Mouse (Mus musculus): ENCODE results near the gene Zfp867. TPM values are rescaled to one million over a fixed set of nuclear protein-coding genes. Genes with fewer than 3 reads are reported as not detected.
A peak's percentile ranks its signal among the peaks of the same experiment; 100 is the strongest.

The Zfp867 gene
- polyA plus RNA-seq, 1 experiment from 2014 or later, result 1.5 TPM

GRCm38 (mm10) chr11:59477240-59477639, 5.0 kb upstream of the Zfp867 start:
- H3K27ac ChIP-seq (ENCODE audit: low read depth), result no peak overlapping the region
- H3K36me3 ChIP-seq (replicated peaks; ENCODE audit: insufficient read depth, low read length), result no peaks in the 10 kb centered on the region
- 60% methylated on average over 6 of the region's 6 CpGs for WGBS (ENCODE audit: insufficient replicate concordance)
- TF ChIP-seq CTCF (IDR thresholded peaks at IDR 0.05; ENCODE audit: low read depth) (no peak), EP300 (IDR thresholded peaks at IDR 0.05; ENCODE audit: low read depth) (no peak)
- no peaks in the 10 kb centered on the region for H3K9me3 ChIP-seq (ENCODE audit: low read length)
- DNase-seq (no peak), ATAC-seq (no peak)
- H3K9ac ChIP-seq (replicated peaks), result no peak overlapping the region
- no peak overlapping the region for H3K4me3 ChIP-seq (ENCODE audit: low read depth, low read length)
- no peak overlapping the region for H3K4me2 ChIP-seq (ENCODE audit: low read depth, low read length)
- H3K27me3 ChIP-seq (ENCODE audit: insufficient read depth, low read length), result no peaks in the 10 kb centered on the region
- H3K4me1 ChIP-seq (ENCODE audit: insufficient read depth), result no peaks in the 10 kb centered on the region

- TF ChIP-seq EP300 (IDR thresholded peaks at IDR 0.05; ENCODE audit: low read depth), result no peak
- no peak for TF ChIP-seq CTCF (IDR thresholded peaks at IDR 0.05; ENCODE audit: low read depth)
- peak overlapping the region; percentile 59 for H3K4me3 ChIP-seq (ENCODE audit: low read depth, low read length)
- ATAC-seq, result peak; percentile 85
Measured at GRCm38 (mm10) chr11:59471413-59472325, 605 bp downstream of the Zfp867 start.

GRCm38 (mm10) chr11:59460459-59460858, 11.8 kb downstream of the Zfp867 start:
- Histone ChIP-seq H3K4me1 (ENCODE audit: insufficient read depth) (no peaks in the 10 kb centered on the region), H3K4me3 (ENCODE audit: low read depth, low read length) (no peak overlapping the region), H3K9me3 (ENCODE audit: low read length) (peaks cover 18% of the 10 kb centered on the region), H3K9ac (replicated peaks) (no peak overlapping the region), H3K27ac (ENCODE audit: low read depth) (no peak overlapping the region), H3K36me3 (replicated peaks; ENCODE audit: insufficient read depth, low read length) (peaks cover 34% of the 10 kb centered on the region), H3K27me3 (ENCODE audit: insufficient read depth, low read length) (no peaks in the 10 kb centered on the region), H3K4me2 (ENCODE audit: low read depth, low read length) (no peak overlapping the region)
- TF ChIP-seq CTCF (IDR thresholded peaks at IDR 0.05; ENCODE audit: low read depth), result no peak
- TF ChIP-seq EP300 (IDR thresholded peaks at IDR 0.05; ENCODE audit: low read depth), result no peak
- WGBS (ENCODE audit: insufficient replicate concordance), result 88% methylated on average over 2 of the region's 2 CpGs
- ATAC-seq (no peak), DNase-seq (no peak)

More at GRCm38 (mm10) chr11:59471413-59472325, 605 bp downstream of the Zfp867 start:
- peaks cover 5% of the 10 kb centered on the region for H3K4me1 ChIP-seq (ENCODE audit: insufficient read depth)
- peak overlapping the region; percentile 77 for H3K27ac ChIP-seq (ENCODE audit: low read depth)
- H3K27me3 ChIP-seq (ENCODE audit: insufficient read depth, low read length), result no peaks in the 10 kb centered on the region
- peak overlapping the region; percentile 91 for H3K4me2 ChIP-seq (ENCODE audit: low read depth, low read length)
- WGBS (ENCODE audit: insufficient replicate concordance), result 6% methylated on average over 37 of the region's 37 CpGs
- no peak for DNase-seq
- H3K36me3 ChIP-seq (replicated peaks; ENCODE audit: insufficient read depth, low read length), result no peaks in the 10 kb centered on the region
- H3K9ac ChIP-seq (replicated peaks), result peak overlapping the region; percentile 68
- no peaks in the 10 kb centered on the region for H3K9me3 ChIP-seq (ENCODE audit: low read length)

GRCm38 (mm10) chr11:59458973-59459372, 13.3 kb downstream of the Zfp867 start:
- DNase-seq (peak; percentile 32), ATAC-seq (peak; percentile 80; the same call in 1 of the 2 replicates)
- WGBS (ENCODE audit: insufficient replicate concordance), result 42% methylated on average over 5 of the region's 5 CpGs
- no peaks in the 10 kb centered on the region for H3K27me3 ChIP-seq (ENCODE audit: insufficient read depth, low read length)
- H3K27ac ChIP-seq (ENCODE audit: low read depth), result no peak overlapping the region
- TF ChIP-seq EP300 (IDR thresholded peaks at IDR 0.05; ENCODE audit: low read depth), result no peak
- TF ChIP-seq CTCF (IDR thresholded peaks at IDR 0.05; ENCODE audit: low read depth), result no peak
- H3K4me2 ChIP-seq (ENCODE audit: low read depth, low read length), result no peak overlapping the region
- H3K4me1 ChIP-seq (ENCODE audit: insufficient read depth), result no peaks in the 10 kb centered on the region
- no peak overlapping the region for H3K9ac ChIP-seq (replicated peaks)
- no peak overlapping the region for H3K4me3 ChIP-seq (ENCODE audit: low read depth, low read length)
- H3K36me3 ChIP-seq (replicated peaks; ENCODE audit: insufficient read depth, low read length), result peaks cover 39% of the 10 kb centered on the region
- H3K9me3 ChIP-seq (ENCODE audit: low read length), result peaks cover 15% of the 10 kb centered on the region

GRCm38 (mm10) chr11:59456891-59457290, 15.4 kb downstream of the Zfp867 start:
- no peaks in the 10 kb centered on the region for H3K9me3 ChIP-seq (ENCODE audit: low read length)
- H3K4me1 ChIP-seq (ENCODE audit: insufficient read depth), result no peaks in the 10 kb centered on the region
- 89% methylated on average over 2 of the region's 2 CpGs for WGBS (ENCODE audit: insufficient replicate concordance)
- TF ChIP-seq EP300 (IDR thresholded peaks at IDR 0.05; ENCODE audit: low read depth), result no peak
- TF ChIP-seq CTCF (IDR thresholded peaks at IDR 0.05; ENCODE audit: low read depth), result no peak
- no peak overlapping the region for H3K9ac ChIP-seq (replicated peaks)
- ATAC-seq (no peak), DNase-seq (no peak)
- H3K27me3 ChIP-seq (ENCODE audit: insufficient read depth, low read length), result no peaks in the 10 kb centered on the region
- H3K27ac ChIP-seq (ENCODE audit: low read depth), result no peak overlapping the region
- H3K4me3 ChIP-seq (ENCODE audit: low read depth, low read length), result no peak overlapping the region
- H3K4me2 ChIP-seq (ENCODE audit: low read depth, low read length), result no peak overlapping the region
- peaks cover 22% of the 10 kb centered on the region for H3K36me3 ChIP-seq (replicated peaks; ENCODE audit: insufficient read depth, low read length)

- no peak for TF ChIP-seq EP300 (IDR thresholded peaks at IDR 0.05; ENCODE audit: low read depth)
- TF ChIP-seq CTCF (IDR thresholded peaks at IDR 0.05; ENCODE audit: low read depth), result no peak
- H3K27ac ChIP-seq (ENCODE audit: low read depth), result no peak overlapping the region
- no peak overlapping the region for H3K4me3 ChIP-seq (ENCODE audit: low read depth, low read length)
- peaks cover 20% of the 10 kb centered on the region for H3K36me3 ChIP-seq (replicated peaks; ENCODE audit: insufficient read depth, low read length)
- DNase-seq (no peak), ATAC-seq (no peak)
- no peak overlapping the region for H3K9ac ChIP-seq (replicated peaks)
- 89% methylated on average over 2 of the region's 2 CpGs for WGBS (ENCODE audit: insufficient replicate concordance)
- H3K4me1 ChIP-seq (ENCODE audit: insufficient read depth), result 0 out of 2 replicates have a peak, but pooled peaks cover 1% of the 10 kb centered on the region
- H3K4me2 ChIP-seq (ENCODE audit: low read depth, low read length), result no peak overlapping the region
- H3K27me3 ChIP-seq (ENCODE audit: insufficient read depth, low read length), result no peaks in the 10 kb centered on the region
- no peaks in the 10 kb centered on the region for H3K9me3 ChIP-seq (ENCODE audit: low read length)
Measured at GRCm38 (mm10) chr11:59456346-59456745, 15.9 kb downstream of the Zfp867 start.

Measured in liver, postnatal 0 days (tissue).